Mouse (Mus musculus) heart, adult 2 months (tissue): ENCODE measurements around the gene Gmppb. TPM values are rescaled to one million over a fixed set of nuclear protein-coding genes. Genes with fewer than 3 reads are reported as not detected.

ENCODE experiments used
- DNase-seq, 2 experiments: peaks; one replicate each; pipeline ENCODE4 v3.0.0; 2021
- H3K27ac ChIP-seq: fragments of 200-600 bp; 2 replicates; pipeline ENCODE4 v1.8.1; 2022
- H3K27me3 ChIP-seq: fragments of 200-500 bp; 2 replicates; pipeline ENCODE4 v1.6.1; 2012; ENCODE audit warnings: mild to moderate bottlenecking, low read length, inconsistent platforms, mixed read lengths; ENCODE audit not compliant: control insufficient read depth, insufficient read depth
- H3K36me3 ChIP-seq: fragments of 200-500 bp; 2 replicates; pipeline ENCODE4 v1.6.1; 2012; ENCODE audit warnings: low read length, inconsistent platforms; ENCODE audit not compliant: control insufficient read depth, insufficient read depth
- H3K4me1 ChIP-seq: fragments of 200-500 bp; 2 replicates; pipeline ENCODE4 v1.6.1; 2011; ENCODE audit warnings: low read length; ENCODE audit not compliant: control insufficient read depth, insufficient read depth
- H3K4me3 ChIP-seq: fragments of 200-600 bp; 2 replicates; pipeline ENCODE4 v1.8.1; 2022
- H3K79me2 ChIP-seq: fragments of 200-500 bp; replicated peaks from 2 replicates; pipeline ENCODE4 v1.6.1; 2012; ENCODE audit warnings: mild to moderate bottlenecking, inconsistent platforms, low read length, moderate library complexity, mixed read lengths; ENCODE audit not compliant: control insufficient read depth, insufficient read depth
- H3K9ac ChIP-seq: fragments of 200-500 bp; 2 replicates; pipeline ENCODE4 v1.6.1; 2012; ENCODE audit warnings: low read depth, mild to moderate bottlenecking, control low read depth, inconsistent platforms, low read length, mixed read lengths
- CTCF ChIP-seq: fragments of 200-600 bp; IDR thresholded peaks from 2 replicates; pipeline ENCODE4 v1.8.1; 2022; ENCODE audit warnings: antibody characterized with exemption, mild to moderate bottlenecking, moderate library complexity
- EP300 ChIP-seq: fragments of 200-500 bp; IDR thresholded peaks from 2 replicates; pipeline ENCODE4 v1.6.1; 2011; ENCODE audit warnings: low read depth, low read length, control low read depth; ENCODE audit not compliant: insufficient read depth
- POLR2A ChIP-seq: fragments of 200-500 bp; IDR thresholded peaks from 2 replicates; pipeline ENCODE4 v1.6.1; 2011; ENCODE audit warnings: mild to moderate bottlenecking, low read depth, low read length, control low read depth; ENCODE audit not compliant: insufficient read depth
- WGBS: fragments of 180-500 bp; shearing (Covaris S2); methylation state at CpG from one replicate; pipeline ENCODE4 v1.1.7; 2018; 5-methylcytosine and 5-hydroxymethylcytosine counted together
- intact Hi-C: fragments of 180-260 bp; cut with DNase I; formaldehyde crosslinking; loops from one replicate; pipeline ENCODE4 v1.15.1; 2025
- polyA plus RNA-seq: library from polyadenylated mRNA; depleted of rRNA; stranded (reverse); fragments of >200 nt; gene quantifications from 2 replicates; pipeline ENCODE4 v1.2.3, GENCODE M21; 2012
- total RNA-seq, 2 experiments: library from RNA; stranded (reverse); gene quantifications; 2 replicates each; pipeline ENCODE4 v1.2.3; 2021

Gmppb gene
- total and polyA plus RNA-seq, 3 experiments = 9.6 to 10.2 (median 10.1) TPM

DNA sequence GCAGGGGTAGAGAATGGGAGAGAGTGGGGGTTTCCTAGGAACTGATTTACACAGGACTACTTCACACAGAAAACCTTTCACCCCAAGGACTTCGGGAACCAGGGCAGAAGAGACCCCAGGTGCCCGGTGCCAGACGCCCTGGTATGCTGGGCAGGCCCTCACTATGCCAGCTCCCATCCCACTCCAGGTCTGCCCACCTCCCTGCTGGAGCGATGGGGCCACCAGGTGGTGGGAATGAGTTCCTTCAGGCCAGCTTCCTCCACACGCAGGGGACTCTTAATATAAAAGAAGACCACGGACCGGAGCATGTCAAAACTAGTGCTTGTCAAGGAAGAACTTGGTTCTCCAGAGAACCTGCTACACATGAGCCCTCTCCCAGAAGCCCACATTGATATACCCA is 18.2 kb downstream of the Gmppb start:
- no peak overlapping the region for H3K27ac ChIP-seq
- no peak overlapping the region for H3K4me3 ChIP-seq
- H3K4me1 ChIP-seq = peaks cover 1% of the 10 kb centered on the region
- WGBS = 79% methylated on average over 7 of the region's 7 CpGs
- intact Hi-C loops = loop anchor here (10.0 kb wide), 1 partner anchor 292 kb away; the partner anchor contains the start of gene Rbm5
- no peak for TF ChIP-seq EP300
- peak; percentile 13; the same call in 1 of the 2 replicates for TF ChIP-seq CTCF
- H3K36me3 ChIP-seq = no peaks in the 10 kb centered on the region
- H3K79me2 ChIP-seq = no peaks in the 10 kb centered on the region
- no peak overlapping the region for H3K9ac ChIP-seq
- DNase-seq = no peak
- H3K27me3 ChIP-seq = no peaks in the 10 kb centered on the region

DNA sequence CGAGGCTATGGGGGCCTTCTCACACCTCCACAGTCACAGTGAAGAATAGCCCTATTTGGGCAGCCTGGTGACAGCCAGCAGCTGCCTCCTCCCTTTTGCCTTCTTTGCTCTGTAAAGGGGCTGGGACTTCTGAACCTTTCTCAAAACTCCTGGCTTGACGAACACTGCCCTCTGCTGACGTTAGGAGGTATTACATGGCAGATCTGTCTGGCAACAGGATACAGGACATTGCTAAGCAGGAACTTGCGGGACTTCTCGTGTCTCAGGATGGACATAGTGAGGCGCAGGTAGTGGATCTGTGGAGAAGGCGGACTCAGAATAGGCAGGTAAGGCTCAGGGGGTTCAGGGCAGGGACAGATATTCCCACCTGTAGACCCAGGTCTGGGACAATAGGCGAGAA is 18.9 kb downstream of the Gmppb start:
- H3K27me3 ChIP-seq = no peaks in the 10 kb centered on the region
- WGBS = 18% methylated on average over 8 of the region's 8 CpGs

DNA sequence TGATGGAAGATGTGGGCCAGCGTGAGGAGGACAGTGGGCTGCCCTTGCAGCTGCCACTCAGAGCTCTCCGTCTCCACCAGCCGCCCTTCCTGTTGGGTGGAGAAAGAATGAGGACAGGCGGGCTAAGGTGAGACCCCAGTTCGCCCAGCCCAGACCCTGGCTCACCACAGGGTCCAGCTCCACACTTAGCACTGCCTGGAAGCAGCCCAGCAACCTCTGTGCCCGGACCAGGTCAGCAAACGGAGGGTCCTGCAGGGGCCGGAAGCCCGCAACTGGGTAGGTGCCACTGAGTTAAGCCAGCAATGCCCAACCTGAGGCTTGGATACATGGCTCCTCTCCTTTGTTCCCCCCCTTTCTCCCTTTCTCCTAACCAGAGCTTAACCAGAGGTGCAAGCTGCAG is 20.0 kb downstream of the Gmppb start:
- Histone ChIP-seq H3K27me3 (no peaks in the 10 kb centered on the region), H3K4me1 (peaks cover 1% of the 10 kb centered on the region), H3K36me3 (no peaks in the 10 kb centered on the region), H3K79me2 (no peaks in the 10 kb centered on the region), H3K4me3 (no peak overlapping the region), H3K9ac (no peak overlapping the region), H3K27ac (no peak overlapping the region)
- 87% methylated on average over 9 of the region's 9 CpGs for WGBS
- DNase-seq = no peak
- intact Hi-C loops = loop anchor here (10.0 kb wide), 1 partner anchor 294 kb away; the partner anchor contains the start of gene Rbm5
- TF ChIP-seq CTCF (no peak), EP300 (no peak), POLR2A (no peak)

More for the DNA sequence above, 18.9 kb downstream of the Gmppb start:
- H3K4me3 ChIP-seq = no peak overlapping the region
- H3K79me2 ChIP-seq = no peaks in the 10 kb centered on the region
- peak; percentile 82 to 85 for DNase-seq
- peaks cover 1% of the 10 kb centered on the region for H3K4me1 ChIP-seq
- TF ChIP-seq CTCF = no peak; the same call in none of the 2 replicates
- TF ChIP-seq EP300 = peak; percentile 80; the same call in 1 of the 2 replicates
- no peak overlapping the region for H3K9ac ChIP-seq
- H3K36me3 ChIP-seq = no peaks in the 10 kb centered on the region
- intact Hi-C loops = loop anchor here (1.0 to 10.0 kb wide), 3 partner anchors 105 to 293 kb away; partner anchors contain the start of gene Rbm5
- no peak overlapping the region for H3K27ac ChIP-seq

DNA sequence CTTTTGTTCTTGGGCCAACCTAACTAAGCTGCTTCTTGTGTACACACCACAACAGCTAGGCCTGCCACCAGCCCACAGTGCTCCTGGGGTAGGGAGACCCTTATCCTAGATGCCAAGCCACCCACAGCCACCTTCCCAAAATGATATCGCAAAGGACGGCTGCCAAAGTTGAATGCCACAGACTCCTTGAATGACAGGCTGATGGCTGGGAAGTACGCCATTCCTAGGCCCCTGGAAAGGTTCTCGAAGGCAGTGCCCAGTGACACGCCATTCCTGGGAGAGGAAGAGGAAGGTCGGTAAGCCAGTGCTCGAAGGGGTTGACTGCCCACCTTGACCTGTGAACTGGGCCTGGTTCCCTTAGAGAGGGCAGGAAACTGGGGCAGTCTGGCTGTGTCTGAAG is 20.5 kb downstream of the Gmppb start:
- Histone ChIP-seq H3K27ac (no peak overlapping the region), H3K36me3 (no peaks in the 10 kb centered on the region), H3K9ac (no peak overlapping the region), H3K27me3 (no peaks in the 10 kb centered on the region), H3K79me2 (no peaks in the 10 kb centered on the region), H3K4me3 (no peak overlapping the region), H3K4me1 (peaks cover 1% of the 10 kb centered on the region)
- TF ChIP-seq EP300 (no peak), CTCF (no peak), POLR2A (no peak)
- intact Hi-C loops = loop anchor here (10.0 kb wide), 1 partner anchor 295 kb away; the partner anchor contains the start of gene Rbm5
- no peak for DNase-seq
- 54% methylated on average over 7 of the region's 7 CpGs for whole genome bisulfite sequencing

DNA sequence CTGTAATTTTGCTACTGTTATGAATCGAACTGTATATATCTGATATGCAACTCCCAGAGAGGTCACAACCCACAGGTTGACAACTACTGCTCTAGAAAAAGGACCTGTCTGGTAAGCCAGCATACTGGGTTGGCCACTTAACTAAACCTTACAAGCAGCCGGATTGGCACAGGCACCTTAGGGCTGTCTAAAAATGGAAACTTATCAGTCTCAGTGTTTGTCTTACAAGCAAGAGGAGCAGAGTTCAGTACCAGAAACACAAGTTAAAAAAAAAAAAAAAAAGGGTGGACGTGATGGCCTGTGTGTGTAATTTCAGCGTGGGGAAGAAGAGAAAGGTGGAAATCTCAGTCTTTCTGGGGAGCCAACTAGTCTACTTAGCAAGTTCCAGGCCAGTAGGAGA is 22.8 kb downstream of the Gmppb start:
- no peak for DNase-seq
- intact Hi-C loops = no loop called here
- Histone ChIP-seq H3K9ac (no peak overlapping the region), H3K27ac (no peak overlapping the region; the same call in 1 of the 2 replicates), H3K4me3 (no peak overlapping the region), H3K36me3 (no peaks in the 10 kb centered on the region), H3K27me3 (no peaks in the 10 kb centered on the region), H3K4me1 (peaks cover 1% of the 10 kb centered on the region), H3K79me2 (no peaks in the 10 kb centered on the region)
- TF ChIP-seq EP300 (no peak), CTCF (no peak), POLR2A (no peak)
- 47% methylated on average over 4 of the region's 4 CpGs for WGBS

DNA sequence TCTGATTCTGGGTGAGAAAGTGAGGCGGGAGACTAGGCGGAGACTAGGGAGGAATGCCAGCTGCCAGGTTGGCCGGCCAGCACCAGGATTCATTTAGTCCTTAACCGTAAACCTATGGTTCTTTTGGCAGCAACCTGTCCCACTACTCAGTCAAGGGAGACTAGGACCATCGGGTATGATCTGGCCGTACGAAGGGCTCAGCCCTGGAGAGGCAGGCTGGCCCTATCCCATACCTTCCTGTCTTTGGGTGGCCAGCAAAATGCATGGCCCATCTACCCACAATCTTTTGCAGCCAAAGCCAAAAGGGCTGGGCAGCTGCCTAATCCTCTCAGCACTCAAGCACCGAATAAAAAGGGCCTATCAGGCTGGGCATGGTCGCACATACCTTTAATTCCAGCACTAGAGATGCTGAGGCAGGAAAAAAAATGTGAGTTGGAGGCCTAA is 23.5 kb downstream of the Gmppb start:
- Histone ChIP-seq H3K27me3 (no peaks in the 10 kb centered on the region), H3K4me3 (no peak overlapping the region), H3K36me3 (no peaks in the 10 kb centered on the region), H3K79me2 (no peaks in the 10 kb centered on the region), H3K4me1 (peaks cover 1% of the 10 kb centered on the region), H3K27ac (peak overlapping the region; percentile 52), H3K9ac (no peak overlapping the region)
- intact Hi-C loops = no loop called here
- TF ChIP-seq POLR2A (no peak), EP300 (no peak), CTCF (no peak)
- WGBS = 50% methylated on average over 9 of the region's 9 CpGs
- DNase-seq = no peak
